8 mouse cellular contexts compared by ENCODE assay signal in genomic region chr4:88033216-88033653, GRCm38 (mm10). TPM values are rescaled to one million over a fixed set of nuclear protein-coding genes. Genes with fewer than 3 reads are reported as not detected.
DNase-seq lines count a peak whose midpoint lies in the region; ATAC-seq lines count a peak whose summit lies in the region.

Gene Mllt3, minus strand, starts transcription at chr4:88033364.

- H3K9me3 ChIP-seq in hindbrain, embryonic 15.5 days: no peaks in the 10 kb centered on the region

- peak within 1 kb of the TSS; percentile 70 for H3K9ac ChIP-seq in hindbrain, embryonic 15.5 days

- no peaks in the 10 kb centered on the region for H3K36me3 ChIP-seq in hindbrain, embryonic 15.5 days

- peak; percentile 94 for DNase-seq in R1 (ENCODE audit: low read depth, low spot score)
- peak; percentile 96 to 98 for DNase-seq in cerebellum, postnatal 25 days
- peak; percentile 76 to 87 for DNase-seq in frontal cortex, postnatal 25 days (ENCODE audit: low spot score in 2 of 2)
- peak; percentile 86 for DNase-seq in left cerebral cortex, adult 11 months (ENCODE audit: low spot score)
- peak; percentile 98 for DNase-seq in lung, postnatal 4 days
- peak; percentile 91 for DNase-seq in retina, postnatal 7 days (ENCODE audit: low read depth, low spot score)
- DNase-seq in urinary bladder, adult 2 months (ENCODE audit: low spot score): peak; percentile 85

- peak within 1 kb of the TSS; percentile 88 for H3K4me2 ChIP-seq in hindbrain, embryonic 15.5 days

- H3K4me1 ChIP-seq in hindbrain, embryonic 15.5 days (replicated peaks): peaks cover 47% of the 10 kb centered on the region

- under 1% methylated on average over 37 of the region's 37 CpGs for WGBS in hindbrain, embryonic 15.5 days

- peak; percentile 93 for ATAC-seq in hindbrain, embryonic 15.5 days (ENCODE audit: low FRiP score, low read depth)

- H3K27ac ChIP-seq in hindbrain, embryonic 15.5 days (replicated peaks): peak within 1 kb of the TSS; percentile 98

- peak within 1 kb of the TSS; percentile 69 for H3K4me3 ChIP-seq in hindbrain, embryonic 15.5 days

- H3K27me3 ChIP-seq in hindbrain, embryonic 15.5 days: no peaks in the 10 kb centered on the region

RNA-seq across cellular contexts. Expression of gene Mllt3, which starts in this region (rescaled TPM):
- polyA plus RNA-seq in hindbrain, embryonic 15.5 days (2015; fragmentation: Nextera tagmentation; extraction: Ambion mirVana): 77.3 and 83.1 TPM in 2 replicates
- 13.9 and 17.1 TPM in 2 replicates for polyA plus RNA-seq in urinary bladder, adult 2 months (2012; rRNA removed)

Comparison
In these comparisons a context has a peak if more than half of its experiments do, and no peak if none do; other contexts are left out.
1. Peak in every context shown above with its lines: DNase-seq, ATAC-seq, H3K4me3 ChIP-seq and H3K27ac ChIP-seq.